Mouse (Mus musculus) liver, embryonic 12.5 days (tissue): ENCODE measurements around the gene Med13l. TPM values are rescaled to one million over a fixed set of nuclear protein-coding genes. Genes with fewer than 3 reads are reported as not detected.

ENCODE experiments used
- ATAC-seq: fragments of 200-750 bp; cut with Nextera tagmentation; 2 replicates; pipeline ENCODE4 v1.8.0; 2017; ENCODE audit warnings: moderate number of reproducible peaks, mild to moderate bottlenecking, moderate library complexity
- H3K27ac ChIP-seq: fragments of 300-500 bp; sonication (generic); 2 replicates; pipeline ENCODE4 v1.5.1; 2016; ENCODE audit warnings: mild to moderate bottlenecking
- H3K27me3 ChIP-seq: fragments of 300-500 bp; sonication (generic); replicated peaks from 2 replicates; pipeline ENCODE4 v1.6.1; 2016; ENCODE audit warnings: mild to moderate bottlenecking, moderate library complexity
- H3K36me3 ChIP-seq: fragments of 300-500 bp; sonication (generic); 2 replicates; pipeline ENCODE4 v1.6.1; 2016; ENCODE audit warnings: mild to moderate bottlenecking, moderate library complexity
- H3K4me1 ChIP-seq: fragments of 300-500 bp; sonication (generic); 2 replicates; pipeline ENCODE4 v1.6.1; 2016
- H3K4me2 ChIP-seq: fragments of 300-500 bp; sonication (generic); 2 replicates; pipeline ENCODE4 v1.6.1; 2016; ENCODE audit warnings: mild to moderate bottlenecking, moderate library complexity
- H3K4me3 ChIP-seq: fragments of 300-500 bp; sonication (generic); 2 replicates; pipeline ENCODE4 v1.5.1; 2016; ENCODE audit warnings: mild to moderate bottlenecking, moderate library complexity
- H3K9ac ChIP-seq: fragments of 300-500 bp; sonication (generic); 2 replicates; pipeline ENCODE4 v1.6.1; 2016; ENCODE audit warnings: mild to moderate bottlenecking, moderate library complexity
- H3K9me3 ChIP-seq: fragments of 300-500 bp; sonication (generic); replicated peaks from 2 replicates; pipeline ENCODE4 v1.6.1; 2016; ENCODE audit warnings: mild to moderate bottlenecking, moderate library complexity
- WGBS: fragments of 180-500 bp; shearing (Covaris S2); methylation state at CpG from one replicate; pipeline ENCODE4 v1.1.7; 2016; ENCODE audit not compliant: insufficient replicate concordance; 5-methylcytosine and 5-hydroxymethylcytosine counted together
- polyA plus RNA-seq: library from polyadenylated mRNA; unstranded; fragments of >200 nt; fragmentation: Nextera tagmentation; extraction: Ambion mirVana; gene quantifications from 2 replicates; pipeline ENCODE4 v1.2.1, GENCODE M21; 2016

Med13l gene
- polyA plus RNA-seq, 1 experiment from 2014 or later, result 13.0 TPM

GRCm38 (mm10) chr5:118753471-118754044, 193.1 kb downstream of the Med13l start:
- Histone ChIP-seq H3K27ac (no peak overlapping the region), H3K27me3 (no peaks in the 10 kb centered on the region), H3K9ac (no peak overlapping the region), H3K4me1 (no peaks in the 10 kb centered on the region), H3K4me3 (no peak overlapping the region), H3K4me2 (no peak overlapping the region), H3K36me3 (peaks cover 100% of the 10 kb centered on the region), H3K9me3 (no peaks in the 10 kb centered on the region)
- 90% methylated on average over 10 of the region's 10 CpGs for WGBS
- no peak for ATAC-seq

- 88% methylated on average over 4 of the region's 4 CpGs for WGBS
- no peak overlapping the region for H3K4me3 ChIP-seq
Measured at GRCm38 (mm10) chr5:118754191-118754759, 193.8 kb downstream of the Med13l start.

GRCm38 (mm10) chr5:118756078-118756477, 195.6 kb downstream of the Med13l start:
- no peak overlapping the region for H3K9ac ChIP-seq
- no peaks in the 10 kb centered on the region for H3K9me3 ChIP-seq
- 80% methylated on average over 2 of the region's 2 CpGs for WGBS
- H3K27ac ChIP-seq, result no peak overlapping the region
- H3K27me3 ChIP-seq, result no peaks in the 10 kb centered on the region
- no peak overlapping the region for H3K4me3 ChIP-seq
- H3K4me1 ChIP-seq, result no peaks in the 10 kb centered on the region
- H3K4me2 ChIP-seq, result no peak overlapping the region
- ATAC-seq, result no peak
- peaks cover 100% of the 10 kb centered on the region for H3K36me3 ChIP-seq

More at GRCm38 (mm10) chr5:118754191-118754759, 193.8 kb downstream of the Med13l start:
- Histone ChIP-seq H3K4me2 (no peak overlapping the region), H3K9me3 (no peaks in the 10 kb centered on the region), H3K9ac (no peak overlapping the region), H3K4me1 (no peaks in the 10 kb centered on the region), H3K36me3 (peaks cover 100% of the 10 kb centered on the region), H3K27ac (no peak overlapping the region), H3K27me3 (no peaks in the 10 kb centered on the region)
- no peak for ATAC-seq

- no peaks in the 10 kb centered on the region for H3K27me3 ChIP-seq
- WGBS, result 82% methylated on average over 17 of the region's 17 CpGs
- no peaks in the 10 kb centered on the region for H3K4me1 ChIP-seq
- ATAC-seq, result no peak
- H3K4me2 ChIP-seq, result no peak overlapping the region
- H3K27ac ChIP-seq, result no peak overlapping the region
- H3K36me3 ChIP-seq, result peaks cover 100% of the 10 kb centered on the region
- no peak overlapping the region for H3K4me3 ChIP-seq
- no peak overlapping the region for H3K9ac ChIP-seq
- H3K9me3 ChIP-seq, result no peaks in the 10 kb centered on the region
Measured at GRCm38 (mm10) chr5:118757396-118758301, 197.2 kb downstream of the Med13l start.

- peaks cover 90% of the 10 kb centered on the region for H3K36me3 ChIP-seq
- WGBS, result 94% methylated on average over 10 of the region's 10 CpGs
- no peak for ATAC-seq
Measured at GRCm38 (mm10) chr5:118760986-118761385, 200.5 kb downstream of the Med13l start.

GRCm38 (mm10) chr5:118762499-118763185, 202.2 kb downstream of the Med13l start:
- H3K4me1 ChIP-seq, result no peaks in the 10 kb centered on the region
- H3K27ac ChIP-seq, result no peak overlapping the region
- H3K9me3 ChIP-seq, result no peaks in the 10 kb centered on the region
- no peaks in the 10 kb centered on the region for H3K27me3 ChIP-seq
- H3K36me3 ChIP-seq, result peaks cover 76% of the 10 kb centered on the region
- 89% methylated on average over 18 of the region's 18 CpGs for WGBS
- no peak overlapping the region for H3K4me3 ChIP-seq
- ATAC-seq, result 0 out of 2 replicates have a peak, but pooled peaks have one; percentile 19
- no peak overlapping the region for H3K9ac ChIP-seq
- H3K4me2 ChIP-seq, result no peak overlapping the region

More at GRCm38 (mm10) chr5:118760986-118761385, 200.5 kb downstream of the Med13l start:
- no peak overlapping the region for H3K4me2 ChIP-seq
- no peaks in the 10 kb centered on the region for H3K4me1 ChIP-seq
- H3K4me3 ChIP-seq, result no peak overlapping the region
- no peak overlapping the region for H3K27ac ChIP-seq
- H3K27me3 ChIP-seq, result no peaks in the 10 kb centered on the region
- no peak overlapping the region for H3K9ac ChIP-seq
- no peaks in the 10 kb centered on the region for H3K9me3 ChIP-seq

GRCm38 (mm10) chr5:118763353-118763752, 202.9 kb downstream of the Med13l start:
- Histone ChIP-seq H3K27me3 (no peaks in the 10 kb centered on the region), H3K9me3 (no peaks in the 10 kb centered on the region), H3K4me3 (no peak overlapping the region), H3K27ac (no peak overlapping the region), H3K36me3 (peaks cover 69% of the 10 kb centered on the region), H3K9ac (no peak overlapping the region), H3K4me2 (no peak overlapping the region), H3K4me1 (no peaks in the 10 kb centered on the region)
- WGBS, result 64% methylated on average over 5 of the region's 5 CpGs
- ATAC-seq, result no peak

GRCm38 (mm10) chr5:118769143-118769542, 208.7 kb downstream of the Med13l start:
- no peak overlapping the region for H3K27ac ChIP-seq
- no peak overlapping the region for H3K4me2 ChIP-seq
- H3K4me1 ChIP-seq, result no peaks in the 10 kb centered on the region
- ATAC-seq, result no peak
- peaks cover 11% of the 10 kb centered on the region for H3K36me3 ChIP-seq
- H3K4me3 ChIP-seq, result no peak overlapping the region
- 77% methylated on average over 6 of the region's 6 CpGs for WGBS
- H3K27me3 ChIP-seq, result peaks cover 7% of the 10 kb centered on the region; the same call in 1 of the 2 replicates
- no peaks in the 10 kb centered on the region for H3K9me3 ChIP-seq
- no peak overlapping the region for H3K9ac ChIP-seq

- Histone ChIP-seq H3K27me3 (peaks cover 7% of the 10 kb centered on the region; the same call in 1 of the 2 replicates), H3K4me3 (no peak overlapping the region), H3K4me2 (no peak overlapping the region), H3K27ac (no peak overlapping the region), H3K9me3 (no peaks in the 10 kb centered on the region), H3K9ac (no peak overlapping the region), H3K4me1 (no peaks in the 10 kb centered on the region), H3K36me3 (no peaks in the 10 kb centered on the region)
- no peak for ATAC-seq
- WGBS, result 35% methylated on average over 3 of the region's 3 CpGs
Measured at GRCm38 (mm10) chr5:118773866-118774265, 213.4 kb downstream of the Med13l start.

GRCm38 (mm10) chr5:118776396-118776795, 215.9 kb downstream of the Med13l start:
- H3K9ac ChIP-seq, result no peak overlapping the region
- no peaks in the 10 kb centered on the region for H3K36me3 ChIP-seq
- no peak overlapping the region for H3K27ac ChIP-seq
- H3K4me3 ChIP-seq, result no peak overlapping the region
- no peak overlapping the region for H3K4me2 ChIP-seq
- peaks cover 3% of the 10 kb centered on the region; the same call in 1 of the 2 replicates for H3K27me3 ChIP-seq
- no peaks in the 10 kb centered on the region for H3K4me1 ChIP-seq
- no peak for ATAC-seq
- whole genome bisulfite sequencing, result 71% methylated on average over 6 of the region's 6 CpGs
- H3K9me3 ChIP-seq, result no peaks in the 10 kb centered on the region

GRCm38 (mm10) chr5:118781598-118781997, 221.1 kb downstream of the Med13l start:
- H3K4me2 ChIP-seq, result no peak overlapping the region
- H3K36me3 ChIP-seq, result no peaks in the 10 kb centered on the region
- H3K9me3 ChIP-seq, result no peaks in the 10 kb centered on the region
- H3K9ac ChIP-seq, result no peak overlapping the region
- no peak overlapping the region for H3K4me3 ChIP-seq
- WGBS, result 15% methylated on average over 17 of the region's 17 CpGs
- ATAC-seq, result peak; percentile 21; the same call in 1 of the 2 replicates
- no peak overlapping the region for H3K27ac ChIP-seq
- no peaks in the 10 kb centered on the region; the same call in 1 of the 2 replicates for H3K27me3 ChIP-seq
- no peaks in the 10 kb centered on the region for H3K4me1 ChIP-seq
